Mouse (Mus musculus): ENCODE data around the gene Pdik1l. TPM values are rescaled to one million over a fixed set of nuclear protein-coding genes. Genes with fewer than 3 reads are reported as not detected.

Gene Pdik1l
- polyA plus RNA-seq, 1 experiment from 2014 or later = 32.5 TPM

DNA sequence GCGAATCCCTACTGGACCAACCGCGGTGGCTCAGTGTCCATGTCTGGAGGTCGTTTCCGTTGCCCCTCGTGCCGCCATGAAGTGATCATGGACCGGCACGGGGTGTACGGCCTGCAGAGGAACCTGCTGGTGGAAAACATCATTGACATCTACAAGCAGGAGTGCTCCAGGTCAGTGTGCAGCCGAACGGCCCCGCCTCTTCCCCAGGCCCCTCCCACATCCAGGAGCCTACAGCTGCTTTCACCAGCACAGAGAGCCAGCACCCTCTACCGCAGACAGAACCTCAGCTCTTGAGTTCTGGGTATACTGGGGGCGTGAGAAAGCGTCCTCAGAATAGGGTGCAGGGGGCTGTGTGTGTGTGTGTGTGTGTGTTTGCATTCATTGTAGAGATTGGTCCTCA, 28.7 kb upstream of the Pdik1l start:
- H3K27ac ChIP-seq (ENCODE audit: low read depth, low read length) = no peak overlapping the region
- 52% methylated on average over 16 of the region's 16 CpGs for WGBS
- H3K9ac ChIP-seq (ENCODE audit: low read depth, low read length) = no peak overlapping the region
- H3K4me2 ChIP-seq (ENCODE audit: low read length) = no peak overlapping the region
- no peak overlapping the region for H3K4me3 ChIP-seq (ENCODE audit: low read length)
- H3K9me3 ChIP-seq (ENCODE audit: control insufficient read depth, low read length) = peaks cover 2% of the 10 kb centered on the region; the same call in 1 of the 2 replicates
- no peaks in the 10 kb centered on the region for H3K27me3 ChIP-seq (replicated peaks; ENCODE audit: control insufficient read depth, insufficient read depth, low read length)
- no peaks in the 10 kb centered on the region for H3K4me1 ChIP-seq (ENCODE audit: control insufficient read depth, insufficient read depth, low read depth, low read length)
- no peaks in the 10 kb centered on the region for H3K36me3 ChIP-seq (ENCODE audit: control insufficient read depth, insufficient read depth, low read length)
- no peak for ATAC-seq

DNA sequence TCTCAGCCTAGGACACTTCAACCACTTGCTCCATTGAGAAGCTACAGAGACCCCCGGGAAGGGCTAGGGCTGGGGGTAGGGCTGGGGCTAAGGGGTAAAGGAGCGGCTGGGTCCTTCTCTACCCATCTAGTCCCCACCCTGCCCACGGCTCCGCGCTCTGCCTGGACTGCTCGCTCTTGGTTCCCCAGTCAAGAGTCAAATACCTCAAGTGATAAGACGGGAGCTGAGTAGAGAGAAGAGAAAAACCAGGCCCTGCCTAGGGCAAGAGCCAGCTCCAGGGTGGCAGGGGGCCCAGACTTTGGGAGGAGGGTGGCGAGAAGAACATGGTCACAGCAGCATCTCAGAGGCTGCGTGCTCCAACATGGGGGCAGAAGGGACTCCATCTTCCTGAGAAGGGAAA, 27.8 kb upstream of the Pdik1l start:
- Histone ChIP-seq H3K27ac (ENCODE audit: low read depth, low read length) (no peak overlapping the region), H3K36me3 (ENCODE audit: control insufficient read depth, insufficient read depth, low read length) (no peaks in the 10 kb centered on the region), H3K9ac (ENCODE audit: low read depth, low read length) (no peak overlapping the region), H3K4me3 (ENCODE audit: low read length) (no peak overlapping the region), H3K27me3 (replicated peaks; ENCODE audit: control insufficient read depth, insufficient read depth, low read length) (no peaks in the 10 kb centered on the region), H3K4me1 (ENCODE audit: control insufficient read depth, insufficient read depth, low read depth, low read length) (no peaks in the 10 kb centered on the region), H3K9me3 (ENCODE audit: control insufficient read depth, low read length) (peaks cover 2% of the 10 kb centered on the region; the same call in 1 of the 2 replicates), H3K4me2 (ENCODE audit: low read length) (no peak overlapping the region)
- WGBS = 83% methylated on average over 9 of the region's 9 CpGs
- ATAC-seq = no peak

DNA sequence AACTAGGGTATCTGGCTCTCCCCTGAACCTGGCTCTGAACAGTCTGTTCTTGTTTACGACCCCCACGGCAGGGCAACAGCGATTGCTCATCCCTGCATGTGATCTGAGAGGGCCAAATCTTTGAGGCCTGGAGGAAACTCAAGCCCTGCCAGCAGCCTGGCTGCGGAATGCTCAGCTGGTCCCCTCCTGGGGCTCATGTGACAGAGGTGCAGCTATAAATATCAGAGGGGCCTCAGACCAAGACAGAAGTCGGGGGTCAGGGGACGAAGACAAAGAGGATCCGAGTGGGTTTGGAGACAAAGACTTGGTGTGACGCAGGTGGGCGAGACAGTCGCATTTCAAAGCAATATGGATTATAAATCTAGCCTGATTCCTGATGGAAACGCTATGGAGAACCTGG, 27.2 kb upstream of the Pdik1l start, which contains the start of gene Trim63:
Gene Trim63 (plus strand): TSS at position 245 of the 400 bp plus-strand sequence.
- Histone ChIP-seq H3K27ac (ENCODE audit: low read depth, low read length) (no peak within 1 kb of the TSS), H3K9me3 (ENCODE audit: control insufficient read depth, low read length) (peaks cover 2% of the 10 kb centered on the region; the same call in 1 of the 2 replicates), H3K36me3 (ENCODE audit: control insufficient read depth, insufficient read depth, low read length) (no peaks in the 10 kb centered on the region), H3K4me3 (ENCODE audit: low read length) (no peak within 1 kb of the TSS), H3K9ac (ENCODE audit: low read depth, low read length) (no peak within 1 kb of the TSS), H3K4me1 (ENCODE audit: control insufficient read depth, insufficient read depth, low read depth, low read length) (no peaks in the 10 kb centered on the region), H3K27me3 (replicated peaks; ENCODE audit: control insufficient read depth, insufficient read depth, low read length) (no peaks in the 10 kb centered on the region), H3K4me2 (ENCODE audit: low read length) (no peak within 1 kb of the TSS)
- 41% methylated on average over 11 of the region's 11 CpGs for WGBS
- ATAC-seq = no peak

DNA sequence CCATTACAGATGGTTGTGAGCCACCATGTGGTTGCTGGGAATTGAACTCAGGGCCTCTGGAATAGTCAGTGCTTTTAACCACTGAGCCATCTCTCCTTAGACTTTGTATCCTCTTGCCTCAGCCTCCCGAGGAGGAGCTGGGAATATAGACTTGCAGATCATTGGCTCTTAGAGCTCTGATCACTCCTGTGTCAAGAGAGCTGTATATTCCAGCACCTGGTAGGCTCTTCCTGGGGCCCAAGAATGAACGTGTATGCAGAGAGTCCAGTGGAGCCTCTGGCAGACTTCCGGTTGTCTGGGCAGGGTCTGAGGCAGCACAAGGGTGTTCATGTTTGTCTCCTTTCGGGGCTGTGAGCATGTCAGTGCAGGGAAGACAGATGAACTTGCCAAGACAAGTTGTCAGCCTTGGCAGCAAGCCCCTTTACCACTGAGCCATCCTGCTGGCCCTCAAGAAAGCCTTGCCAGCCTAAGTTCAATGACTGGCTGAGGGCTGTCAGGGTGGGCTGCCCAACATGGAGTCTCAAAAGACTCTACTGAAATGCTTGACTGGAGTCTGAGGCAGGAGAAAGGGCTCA, 26.5 kb upstream of the Pdik1l start:
- WGBS = 70% methylated on average over 4 of the region's 4 CpGs
- H3K4me1 ChIP-seq (ENCODE audit: control insufficient read depth, insufficient read depth, low read depth, low read length) = no peaks in the 10 kb centered on the region
- H3K9ac ChIP-seq (ENCODE audit: low read depth, low read length) = no peak overlapping the region
- H3K27me3 ChIP-seq (replicated peaks; ENCODE audit: control insufficient read depth, insufficient read depth, low read length) = no peaks in the 10 kb centered on the region
- no peak overlapping the region for H3K4me3 ChIP-seq (ENCODE audit: low read length)
- H3K27ac ChIP-seq (ENCODE audit: low read depth, low read length) = no peak overlapping the region
- no peak for ATAC-seq
- peaks cover 2% of the 10 kb centered on the region; the same call in 1 of the 2 replicates for H3K9me3 ChIP-seq (ENCODE audit: control insufficient read depth, low read length)
- H3K4me2 ChIP-seq (ENCODE audit: low read length) = no peak overlapping the region
- H3K36me3 ChIP-seq (ENCODE audit: control insufficient read depth, insufficient read depth, low read length) = no peaks in the 10 kb centered on the region

DNA sequence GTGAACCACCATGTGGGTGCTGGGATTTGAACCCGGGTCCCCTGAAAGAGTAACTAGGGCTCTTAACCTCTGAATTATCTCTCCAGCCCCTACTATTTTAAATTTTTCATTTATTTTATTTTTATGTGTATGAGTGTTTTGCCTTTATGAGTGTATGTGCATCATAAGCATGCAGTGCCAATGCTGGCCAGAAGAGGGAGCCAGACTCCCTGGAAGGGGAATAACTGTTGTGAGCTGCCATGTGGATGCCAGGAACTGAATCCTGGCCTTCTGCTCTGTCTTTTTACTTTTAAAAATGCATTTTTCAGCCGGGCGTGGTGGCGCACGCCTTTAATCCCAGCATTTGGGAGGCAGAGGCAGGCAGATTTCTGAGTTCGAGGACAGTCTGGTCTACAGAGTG, 25.2 kb upstream of the Pdik1l start:
- H3K27me3 ChIP-seq (replicated peaks; ENCODE audit: control insufficient read depth, insufficient read depth, low read length) = no peaks in the 10 kb centered on the region
- no peaks in the 10 kb centered on the region for H3K4me1 ChIP-seq (ENCODE audit: control insufficient read depth, insufficient read depth, low read depth, low read length)
- ATAC-seq = no peak
- no peak overlapping the region for H3K9ac ChIP-seq (ENCODE audit: low read depth, low read length)
- no peak overlapping the region for H3K4me2 ChIP-seq (ENCODE audit: low read length)
- H3K36me3 ChIP-seq (ENCODE audit: control insufficient read depth, insufficient read depth, low read length) = no peaks in the 10 kb centered on the region
- H3K27ac ChIP-seq (ENCODE audit: low read depth, low read length) = no peak overlapping the region
- WGBS = 94% methylated on average over 6 of the region's 6 CpGs
- no peak overlapping the region for H3K4me3 ChIP-seq (ENCODE audit: low read length)
- H3K9me3 ChIP-seq (ENCODE audit: control insufficient read depth, low read length) = peaks cover 2% of the 10 kb centered on the region; the same call in 1 of the 2 replicates

DNA sequence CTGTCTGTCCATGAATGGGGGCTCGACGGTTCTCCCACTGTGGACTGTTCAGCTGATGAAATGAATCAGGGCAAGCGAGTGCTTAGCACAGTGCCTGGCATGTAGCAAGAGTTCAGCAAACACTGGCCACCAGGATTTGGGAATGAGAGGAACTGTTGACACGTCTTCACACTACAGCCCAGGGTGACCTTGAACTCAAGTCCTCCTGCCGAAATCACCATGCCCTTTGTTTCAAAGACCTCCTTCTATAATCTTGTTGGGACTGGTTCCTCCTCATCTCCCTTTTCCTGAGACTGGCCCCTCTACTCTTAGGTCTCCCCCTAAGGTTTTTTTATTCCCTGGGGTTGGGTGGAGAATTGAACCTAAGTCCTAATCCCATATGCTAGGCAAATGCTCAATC, 24.6 kb upstream of the Pdik1l start:
- no peaks in the 10 kb centered on the region for H3K27me3 ChIP-seq (replicated peaks; ENCODE audit: control insufficient read depth, insufficient read depth, low read length)
- peaks cover 3% of the 10 kb centered on the region for H3K4me1 ChIP-seq (ENCODE audit: control insufficient read depth, insufficient read depth, low read depth, low read length)
- H3K9ac ChIP-seq (ENCODE audit: low read depth, low read length) = no peak overlapping the region
- peaks cover 2% of the 10 kb centered on the region; the same call in 1 of the 2 replicates for H3K9me3 ChIP-seq (ENCODE audit: control insufficient read depth, low read length)
- no peak for ATAC-seq
- WGBS = 100% methylated on average over 5 of the region's 5 CpGs
- H3K36me3 ChIP-seq (ENCODE audit: control insufficient read depth, insufficient read depth, low read length) = no peaks in the 10 kb centered on the region
- H3K4me3 ChIP-seq (ENCODE audit: low read length) = no peak overlapping the region
- H3K4me2 ChIP-seq (ENCODE audit: low read length) = no peak overlapping the region
- no peak overlapping the region for H3K27ac ChIP-seq (ENCODE audit: low read depth, low read length)

DNA sequence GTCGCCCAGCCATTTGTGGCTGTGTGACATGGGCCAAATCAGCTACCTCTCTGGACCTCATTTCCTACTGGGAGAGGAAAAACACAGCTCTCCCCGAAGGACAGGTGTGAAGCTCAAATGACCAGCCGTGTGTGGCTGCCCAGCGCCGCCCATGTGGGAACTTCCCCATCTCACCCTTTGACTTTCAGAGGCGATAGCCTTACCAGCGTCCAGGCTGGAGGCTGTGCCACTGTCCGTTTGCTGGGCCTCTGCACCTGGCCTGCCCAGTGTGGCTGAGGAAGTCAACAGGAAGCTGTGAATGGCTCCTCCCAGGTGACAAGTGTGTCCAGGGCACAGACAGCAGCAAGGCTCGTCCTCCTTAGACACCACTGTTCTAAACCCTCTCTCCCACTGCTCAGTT, 24.1 kb upstream of the Pdik1l start:
- Histone ChIP-seq H3K27me3 (replicated peaks; ENCODE audit: control insufficient read depth, insufficient read depth, low read length) (no peaks in the 10 kb centered on the region), H3K4me3 (ENCODE audit: low read length) (no peak overlapping the region), H3K9me3 (ENCODE audit: control insufficient read depth, low read length) (peaks cover 2% of the 10 kb centered on the region; the same call in 1 of the 2 replicates), H3K9ac (ENCODE audit: low read depth, low read length) (no peak overlapping the region), H3K4me1 (ENCODE audit: control insufficient read depth, insufficient read depth, low read depth, low read length) (peaks cover 5% of the 10 kb centered on the region), H3K27ac (ENCODE audit: low read depth, low read length) (no peak overlapping the region), H3K4me2 (ENCODE audit: low read length) (no peak overlapping the region), H3K36me3 (ENCODE audit: control insufficient read depth, insufficient read depth, low read length) (no peaks in the 10 kb centered on the region)
- ATAC-seq = no peak
- WGBS = 89% methylated on average over 9 of the region's 9 CpGs

DNA sequence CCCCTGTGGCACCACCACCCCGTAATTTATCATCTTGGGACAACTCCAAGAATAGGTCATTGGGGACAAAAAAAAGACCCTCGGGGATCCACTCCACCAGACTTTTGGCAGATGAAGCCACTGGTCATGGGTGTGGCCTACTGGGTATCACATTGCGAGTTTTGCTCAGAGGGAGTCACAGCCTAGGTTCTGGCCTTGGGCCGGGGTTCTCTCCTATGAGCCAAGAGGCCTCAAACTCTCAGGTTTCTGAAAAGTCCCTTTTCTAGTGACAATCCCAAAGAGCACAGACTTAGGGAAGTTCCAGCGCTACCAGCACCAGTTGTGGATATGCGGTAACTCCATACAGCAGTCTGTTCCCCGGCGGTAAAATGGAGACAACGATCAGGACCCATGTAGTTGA, 23.0 kb upstream of the Pdik1l start:
- Histone ChIP-seq H3K27me3 (replicated peaks; ENCODE audit: control insufficient read depth, insufficient read depth, low read length) (no peaks in the 10 kb centered on the region), H3K27ac (ENCODE audit: low read depth, low read length) (no peak overlapping the region), H3K4me2 (ENCODE audit: low read length) (no peak overlapping the region), H3K36me3 (ENCODE audit: control insufficient read depth, insufficient read depth, low read length) (no peaks in the 10 kb centered on the region), H3K4me3 (ENCODE audit: low read length) (no peak overlapping the region), H3K4me1 (ENCODE audit: control insufficient read depth, insufficient read depth, low read depth, low read length) (peaks cover 5% of the 10 kb centered on the region), H3K9ac (ENCODE audit: low read depth, low read length) (no peak overlapping the region), H3K9me3 (ENCODE audit: control insufficient read depth, low read length) (peaks cover 2% of the 10 kb centered on the region; the same call in 1 of the 2 replicates)
- WGBS = 87% methylated on average over 9 of the region's 9 CpGs
- no peak for ATAC-seq

DNA sequence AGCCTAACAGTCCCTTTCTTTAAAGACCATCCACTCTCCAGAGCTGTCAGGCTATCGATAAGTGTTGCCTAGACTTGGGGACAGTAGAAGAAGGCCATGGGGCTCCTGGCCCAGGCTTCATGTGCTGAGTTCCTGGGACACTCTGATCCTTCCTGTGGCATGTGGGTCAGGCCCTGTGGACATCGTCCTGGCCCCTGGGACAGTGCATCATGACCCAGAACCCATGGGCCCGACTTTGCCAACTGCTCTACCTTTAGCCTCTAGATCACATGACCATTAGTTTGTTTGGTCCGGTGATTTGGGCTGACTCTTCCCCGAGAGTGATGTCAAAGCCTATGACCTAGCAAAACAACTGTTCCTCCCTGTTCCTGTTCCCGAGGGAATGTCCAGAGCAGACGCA, 22.4 kb upstream of the Pdik1l start:
- no peak overlapping the region for H3K4me2 ChIP-seq (ENCODE audit: low read length)
- no peak for ATAC-seq
- no peaks in the 10 kb centered on the region for H3K27me3 ChIP-seq (replicated peaks; ENCODE audit: control insufficient read depth, insufficient read depth, low read length)
- no peak overlapping the region for H3K27ac ChIP-seq (ENCODE audit: low read depth, low read length)
- H3K4me3 ChIP-seq (ENCODE audit: low read length) = no peak overlapping the region
- no peak overlapping the region for H3K9ac ChIP-seq (ENCODE audit: low read depth, low read length)
- no peaks in the 10 kb centered on the region for H3K36me3 ChIP-seq (ENCODE audit: control insufficient read depth, insufficient read depth, low read length)
- 89% methylated on average over 7 of the region's 7 CpGs for WGBS
- H3K4me1 ChIP-seq (ENCODE audit: control insufficient read depth, insufficient read depth, low read depth, low read length) = peaks cover 5% of the 10 kb centered on the region
- H3K9me3 ChIP-seq (ENCODE audit: control insufficient read depth, low read length) = peaks cover 2% of the 10 kb centered on the region; the same call in 1 of the 2 replicates
